Mouse (Mus musculus) heart, embryonic 14.5 days (tissue): ENCODE data around the gene Dis3l2. TPM values are rescaled to one million over a fixed set of nuclear protein-coding genes. Genes with fewer than 3 reads are reported as not detected.
A peak's percentile ranks its signal among the peaks of the same experiment; 100 is the strongest.

Experiments used
- ATAC-seq: fragments of 200-750 bp; cut with Nextera tagmentation; 2 replicates; pipeline ENCODE4 v1.8.0; 2017; ENCODE audit warnings: low read depth, moderate TSS enrichment; ENCODE audit not compliant: insufficient number of reproducible peaks, insufficient read depth, low FRiP score
- H3K27ac ChIP-seq, 2 experiments: fragments of 200-500 bp in 1 of 2; fragments of 300-500 bp in 1 of 2; sonication (generic) in 1 of 2; replicated peaks in 1 of 2; 2 replicates each; pipeline ENCODE4 v1.5.1; 2012 to 2014; ENCODE audit warnings: low read depth in 2 of 2, low read length in 2 of 2, control low read depth in 1 of 2, mild to moderate bottlenecking in 1 of 2, mixed read lengths in 1 of 2; ENCODE audit not compliant: control insufficient read depth in 1 of 2, insufficient read depth in 1 of 2
- H3K27me3 ChIP-seq: fragments of 300-500 bp; sonication (generic); 2 replicates; pipeline ENCODE4 v1.6.1; 2014; ENCODE audit warnings: mild to moderate bottlenecking, low read length, control low read depth; ENCODE audit not compliant: control insufficient read depth, insufficient read depth
- H3K36me3 ChIP-seq: fragments of 300-500 bp; sonication (generic); 2 replicates; pipeline ENCODE4 v1.6.1; 2014; ENCODE audit warnings: mild to moderate bottlenecking, control low read depth, low read length, mixed read lengths; ENCODE audit not compliant: control insufficient read depth, insufficient read depth
- H3K4me1 ChIP-seq, 2 experiments: fragments of 200-500 bp in 1 of 2; fragments of 300-500 bp in 1 of 2; sonication (generic) in 1 of 2; 2 replicates each; pipeline ENCODE4 v1.6.1; 2012 to 2014; ENCODE audit warnings: low read length in 2 of 2, control low read depth in 1 of 2, mixed read lengths in 1 of 2; ENCODE audit not compliant: control insufficient read depth in 2 of 2, insufficient read depth in 2 of 2
- H3K4me2 ChIP-seq: fragments of 300-500 bp; sonication (generic); 2 replicates; pipeline ENCODE4 v1.6.1; 2014; ENCODE audit warnings: mild to moderate bottlenecking, low read length
- H3K4me3 ChIP-seq, 2 experiments: fragments of 200-500 bp in 1 of 2; fragments of 300-500 bp in 1 of 2; sonication (generic) in 1 of 2; 2 replicates each; pipeline ENCODE4 v1.5.1; 2012 to 2014; ENCODE audit warnings: low read length in 2 of 2, mild to moderate bottlenecking in 2 of 2, control low read depth in 1 of 2, low read depth in 1 of 2, moderate library complexity in 1 of 2; ENCODE audit not compliant: control insufficient read depth in 1 of 2, insufficient read depth in 1 of 2
- H3K9ac ChIP-seq: fragments of 300-500 bp; sonication (generic); 2 replicates; pipeline ENCODE4 v1.6.1; 2014; ENCODE audit warnings: mild to moderate bottlenecking, low read length
- H3K9me3 ChIP-seq: fragments of 300-500 bp; sonication (generic); 2 replicates; pipeline ENCODE4 v1.6.1; 2016; ENCODE audit warnings: low read length, control low read depth; ENCODE audit not compliant: control insufficient read depth
- WGBS: fragments of 180-500 bp; shearing (Covaris S2); extraction: QIAGEN DNeasy Blood & Tissue Kit; methylation state at CpG from one replicate; pipeline ENCODE4 v1.1.7; 2014; 5-methylcytosine and 5-hydroxymethylcytosine counted together
- polyA plus RNA-seq: library from polyadenylated mRNA; unstranded; fragments of >200 nt; fragmentation: Nextera tagmentation; extraction: Ambion mirVana; gene quantifications from 2 replicates; pipeline ENCODE4 v1.2.1, GENCODE M21; 2014

The Dis3l2 gene
- polyA plus RNA-seq, 1 experiment from 2014 or later = 16.3 TPM

GRCm38 (mm10) chr1:86703965-86704326 is 338 bp downstream of the Dis3l2 start:
- H3K4me1 ChIP-seq = peaks cover 3 to 4% of the 10 kb centered on the region in 2 experiments; a peak in 3 of 4 replicates
- no peaks in the 10 kb centered on the region for H3K9me3 ChIP-seq
- peak overlapping the region; percentile 95 for H3K9ac ChIP-seq
- H3K4me3 ChIP-seq = peak overlapping the region; percentile 78 to 99
- H3K27me3 ChIP-seq = no peaks in the 10 kb centered on the region
- H3K4me2 ChIP-seq = peak overlapping the region; percentile 93
- 2% methylated on average over 26 of the region's 27 CpGs for WGBS
- H3K27ac ChIP-seq = peak overlapping the region; percentile 63 to 77
- no peaks in the 10 kb centered on the region for H3K36me3 ChIP-seq
- no peak for ATAC-seq

- no peaks in the 10 kb centered on the region for H3K27me3 ChIP-seq
- H3K4me2 ChIP-seq = no peak overlapping the region
- no peak overlapping the region for H3K9ac ChIP-seq
- no peaks in the 10 kb centered on the region for H3K9me3 ChIP-seq
- ATAC-seq = no peak
- no peak overlapping the region for H3K4me3 ChIP-seq
- 71% methylated on average over 3 of the region's 3 CpGs for WGBS
- H3K27ac ChIP-seq = no peak overlapping the region
- no peaks in the 10 kb centered on the region for H3K36me3 ChIP-seq
- H3K4me1 ChIP-seq = peaks cover 3 to 4% of the 10 kb centered on the region in 2 experiments; a peak in 3 of 4 replicates
Measured at GRCm38 (mm10) chr1:86705461-86705860, 1.9 kb downstream of the Dis3l2 start.

GRCm38 (mm10) chr1:86709546-86709945 is 5.9 kb downstream of the Dis3l2 start:
- ATAC-seq = no peak
- WGBS = 81% methylated on average over 4 of the region's 4 CpGs
- no peak overlapping the region for H3K4me2 ChIP-seq

GRCm38 (mm10) chr1:86712045-86712444 is 8.4 kb downstream of the Dis3l2 start:
- H3K4me3 ChIP-seq = no peak overlapping the region
- H3K9me3 ChIP-seq = no peaks in the 10 kb centered on the region
- no peak for ATAC-seq
- no peak overlapping the region for H3K4me2 ChIP-seq
- no peaks in the 10 kb centered on the region for H3K4me1 ChIP-seq
- H3K27ac ChIP-seq = no peak overlapping the region
- no peak overlapping the region for H3K9ac ChIP-seq
- no peaks in the 10 kb centered on the region for H3K27me3 ChIP-seq
- 84% methylated on average over 2 of the region's 2 CpGs for WGBS
- H3K36me3 ChIP-seq = no peaks in the 10 kb centered on the region

More at GRCm38 (mm10) chr1:86709546-86709945, 5.9 kb downstream of the Dis3l2 start:
- H3K27ac ChIP-seq = no peak overlapping the region
- H3K27me3 ChIP-seq = no peaks in the 10 kb centered on the region
- H3K36me3 ChIP-seq = no peaks in the 10 kb centered on the region
- no peaks in the 10 kb centered on the region for H3K4me1 ChIP-seq
- H3K9me3 ChIP-seq = no peaks in the 10 kb centered on the region
- H3K9ac ChIP-seq = no peak overlapping the region
- no peak overlapping the region for H3K4me3 ChIP-seq

GRCm38 (mm10) chr1:86713054-86713453 is 9.4 kb downstream of the Dis3l2 start:
- no peak for ATAC-seq
- Histone ChIP-seq H3K27me3 (no peaks in the 10 kb centered on the region), H3K27ac (no peak overlapping the region), H3K4me1 (0 out of 4 replicates have a peak, but pooled peaks cover 0 to 7% of the 10 kb centered on the region in 2 experiments), H3K4me2 (no peak overlapping the region), H3K9ac (no peak overlapping the region), H3K4me3 (no peak overlapping the region), H3K9me3 (no peaks in the 10 kb centered on the region), H3K36me3 (no peaks in the 10 kb centered on the region)
- WGBS = 89% methylated on average over 4 of the region's 4 CpGs

- H3K4me2 ChIP-seq = no peak overlapping the region
- no peaks in the 10 kb centered on the region for H3K9me3 ChIP-seq
- peaks cover 4 to 10% of the 10 kb centered on the region in 2 experiments; a peak in 2 of 4 replicates for H3K4me1 ChIP-seq
- no peak overlapping the region for H3K9ac ChIP-seq
- H3K36me3 ChIP-seq = no peaks in the 10 kb centered on the region
- no peak overlapping the region for H3K27ac ChIP-seq
- H3K27me3 ChIP-seq = no peaks in the 10 kb centered on the region
- no peak for ATAC-seq
- no peak overlapping the region for H3K4me3 ChIP-seq
- 86% methylated on average over 1 of the region's 1 CpGs for WGBS
Measured at GRCm38 (mm10) chr1:86718190-86718589, 14.6 kb downstream of the Dis3l2 start.

- Histone ChIP-seq H3K27me3 (no peaks in the 10 kb centered on the region), H3K4me3 (no peak overlapping the region), H3K4me2 (no peak overlapping the region), H3K36me3 (no peaks in the 10 kb centered on the region), H3K27ac (peak overlapping the region; percentile 4 to 27; a peak in 1 of 4 replicates), H3K4me1 (peaks cover 4 to 10% of the 10 kb centered on the region in 2 experiments; a peak in 2 of 4 replicates), H3K9ac (no peak overlapping the region), H3K9me3 (no peaks in the 10 kb centered on the region)
- WGBS = 64% methylated on average over 4 of the region's 4 CpGs
- no peak for ATAC-seq
Measured at GRCm38 (mm10) chr1:86719391-86719790, 15.8 kb downstream of the Dis3l2 start.

GRCm38 (mm10) chr1:86733160-86733821 is 29.7 kb downstream of the Dis3l2 start:
- WGBS = 70% methylated on average over 2 of the region's 2 CpGs
- H3K4me3 ChIP-seq = no peak overlapping the region

More at GRCm38 (mm10) chr1:86733160-86733821, 29.7 kb downstream of the Dis3l2 start:
- Histone ChIP-seq H3K4me1 (no peaks in the 10 kb centered on the region), H3K4me2 (no peak overlapping the region), H3K36me3 (no peaks in the 10 kb centered on the region), H3K9me3 (no peaks in the 10 kb centered on the region), H3K27me3 (no peaks in the 10 kb centered on the region), H3K27ac (no peak overlapping the region), H3K9ac (no peak overlapping the region)
- ATAC-seq = no peak
